Mouse (Mus musculus) heart, embryonic 16.5 days (tissue): ENCODE data around the gene Comp. TPM values are rescaled to one million over a fixed set of nuclear protein-coding genes. Genes with fewer than 3 reads are reported as not detected.

Experiments used
- ATAC-seq: fragments of 200-750 bp; cut with Nextera tagmentation; replicated peaks from 2 replicates; pipeline ENCODE4 v1.8.0; 2017; ENCODE audit warnings: moderate number of reproducible peaks; ENCODE audit not compliant: insufficient read depth, low FRiP score; ENCODE audit errors: extremely low read depth
- H3K27ac ChIP-seq: fragments of 300-500 bp; sonication (generic); 2 replicates; pipeline ENCODE4 v1.5.1; 2014; ENCODE audit warnings: mild to moderate bottlenecking, low read length, control low read depth, moderate library complexity
- H3K27me3 ChIP-seq: fragments of 300-500 bp; sonication (generic); 2 replicates; pipeline ENCODE4 v1.6.1; 2014; ENCODE audit warnings: low read length, mixed read lengths; ENCODE audit not compliant: control insufficient read depth, insufficient read depth
- H3K36me3 ChIP-seq: fragments of 300-500 bp; sonication (generic); 2 replicates; pipeline ENCODE4 v1.6.1; 2014; ENCODE audit not compliant: control insufficient read depth, insufficient read depth
- H3K4me1 ChIP-seq: fragments of 300-500 bp; sonication (generic); 2 replicates; pipeline ENCODE4 v1.6.1; 2014; ENCODE audit warnings: low read length, mixed read lengths; ENCODE audit not compliant: control insufficient read depth, insufficient read depth
- H3K4me2 ChIP-seq: fragments of 300-500 bp; sonication (generic); 2 replicates; pipeline ENCODE4 v1.6.1; 2014; ENCODE audit warnings: low read depth, mild to moderate bottlenecking, control low read depth, low read length
- H3K4me3 ChIP-seq: fragments of 300-500 bp; sonication (generic); 2 replicates; pipeline ENCODE4 v1.5.1; 2014; ENCODE audit warnings: mild to moderate bottlenecking, control low read depth, low read length
- H3K9ac ChIP-seq: fragments of 300-500 bp; sonication (generic); 2 replicates; pipeline ENCODE4 v1.6.1; 2014; ENCODE audit warnings: low read length, control low read depth
- H3K9me3 ChIP-seq: fragments of 300-500 bp; sonication (generic); replicated peaks from 2 replicates; pipeline ENCODE4 v1.6.1; 2016; ENCODE audit warnings: low read length; ENCODE audit not compliant: control insufficient read depth
- WGBS: fragments of 180-500 bp; shearing (Covaris S2); extraction: QIAGEN DNeasy Blood & Tissue Kit; methylation state at CpG from one replicate; pipeline ENCODE4 v1.1.7; 2014; 5-methylcytosine and 5-hydroxymethylcytosine counted together
- polyA plus RNA-seq: library from polyadenylated mRNA; unstranded; fragments of >200 nt; fragmentation: Nextera tagmentation; extraction: Ambion mirVana; gene quantifications from 2 replicates; pipeline ENCODE4 v1.2.1, GENCODE M21; 2015

Gene Comp
- polyA plus RNA-seq, 1 experiment from 2014 or later: 4.3 TPM

- Histone ChIP-seq H3K27ac (no peak overlapping the region), H3K4me2 (peak overlapping the region; percentile 6; the same call in 1 of the 2 replicates), H3K36me3 (no peaks in the 10 kb centered on the region), H3K4me1 (peaks cover 20% of the 10 kb centered on the region), H3K9ac (no peak overlapping the region), H3K27me3 (peaks cover 72% of the 10 kb centered on the region), H3K4me3 (peak overlapping the region; percentile 20), H3K9me3 (0 out of 2 replicates have a peak, but pooled peaks cover 3% of the 10 kb centered on the region)
- 8% methylated on average over 37 of the region's 37 CpGs for WGBS
- ATAC-seq: no peak
Measured at GRCm38 (mm10) chr8:70376275-70376741, 3.0 kb downstream of the Comp start.

- ATAC-seq: no peak
- Histone ChIP-seq H3K9me3 (0 out of 2 replicates have a peak, but pooled peaks cover 3% of the 10 kb centered on the region), H3K4me1 (peaks cover 20% of the 10 kb centered on the region), H3K27me3 (peaks cover 69% of the 10 kb centered on the region), H3K36me3 (no peaks in the 10 kb centered on the region), H3K27ac (no peak overlapping the region), H3K9ac (no peak overlapping the region), H3K4me2 (no peak overlapping the region), H3K4me3 (no peak overlapping the region)
- 11% methylated on average over 15 of the region's 15 CpGs for WGBS
Measured at GRCm38 (mm10) chr8:70377049-70377448, 3.7 kb downstream of the Comp start.

GRCm38 (mm10) chr8:70380069-70380468 is 6.7 kb downstream of the Comp start:
- H3K4me1 ChIP-seq: peaks cover 9% of the 10 kb centered on the region
- peaks cover 40% of the 10 kb centered on the region for H3K27me3 ChIP-seq
- no peak overlapping the region for H3K27ac ChIP-seq
- H3K9ac ChIP-seq: no peak overlapping the region
- H3K9me3 ChIP-seq: no peaks in the 10 kb centered on the region
- H3K4me3 ChIP-seq: no peak overlapping the region
- H3K36me3 ChIP-seq: peaks cover 5% of the 10 kb centered on the region
- 72% methylated on average over 12 of the region's 12 CpGs for WGBS
- H3K4me2 ChIP-seq: no peak overlapping the region
- ATAC-seq: no peak

GRCm38 (mm10) chr8:70383287-70383686 is 9.9 kb downstream of the Comp start:
- 30% methylated on average over 3 of the region's 3 CpGs for WGBS
- peaks cover 18% of the 10 kb centered on the region for H3K36me3 ChIP-seq
- no peak for ATAC-seq
- H3K4me1 ChIP-seq: no peaks in the 10 kb centered on the region
- no peaks in the 10 kb centered on the region for H3K9me3 ChIP-seq
- no peak overlapping the region for H3K4me3 ChIP-seq
- no peak overlapping the region for H3K4me2 ChIP-seq
- no peak overlapping the region for H3K9ac ChIP-seq
- H3K27ac ChIP-seq: no peak overlapping the region
- peaks cover 8% of the 10 kb centered on the region for H3K27me3 ChIP-seq

GRCm38 (mm10) chr8:70389678-70390077 is 16.3 kb downstream of the Comp start:
- Histone ChIP-seq H3K36me3 (peaks cover 17% of the 10 kb centered on the region), H3K27ac (no peak overlapping the region), H3K4me3 (no peak overlapping the region), H3K4me1 (0 out of 2 replicates have a peak, but pooled peaks cover 2% of the 10 kb centered on the region), H3K4me2 (no peak overlapping the region), H3K9ac (no peak overlapping the region), H3K9me3 (no peaks in the 10 kb centered on the region), H3K27me3 (no peaks in the 10 kb centered on the region)
- WGBS: 57% methylated on average over 2 of the region's 2 CpGs
- no peak for ATAC-seq

GRCm38 (mm10) chr8:70393087-70393486 is 19.7 kb downstream of the Comp start:
- Histone ChIP-seq H3K27ac (no peak overlapping the region), H3K9me3 (no peaks in the 10 kb centered on the region), H3K27me3 (no peaks in the 10 kb centered on the region), H3K4me1 (0 out of 2 replicates have a peak, but pooled peaks cover 4% of the 10 kb centered on the region), H3K4me2 (no peak overlapping the region), H3K4me3 (no peak overlapping the region), H3K9ac (no peak overlapping the region), H3K36me3 (no peaks in the 10 kb centered on the region)
- ATAC-seq: no peak
- 89% methylated on average over 5 of the region's 5 CpGs for WGBS

GRCm38 (mm10) chr8:70394269-70394998 is 21.1 kb downstream of the Comp start:
- H3K4me1 ChIP-seq: 0 out of 2 replicates have a peak, but pooled peaks cover 4% of the 10 kb centered on the region

GRCm38 (mm10) chr8:70395649-70396048 is 22.3 kb downstream of the Comp start:
- Histone ChIP-seq H3K9me3 (no peaks in the 10 kb centered on the region), H3K4me1 (0 out of 2 replicates have a peak, but pooled peaks cover 2% of the 10 kb centered on the region), H3K27me3 (no peaks in the 10 kb centered on the region), H3K4me3 (no peak overlapping the region), H3K36me3 (no peaks in the 10 kb centered on the region), H3K27ac (no peak overlapping the region), H3K4me2 (no peak overlapping the region), H3K9ac (peak overlapping the region; percentile 41; the same call in 1 of the 2 replicates)
- 50% methylated on average over 5 of the region's 5 CpGs for WGBS
- no peak; the same call in 1 of the 2 replicates for ATAC-seq

More at GRCm38 (mm10) chr8:70394269-70394998, 21.1 kb downstream of the Comp start:
- no peak overlapping the region for H3K9ac ChIP-seq
- no peak overlapping the region for H3K27ac ChIP-seq
- no peak overlapping the region for H3K4me2 ChIP-seq
- H3K27me3 ChIP-seq: no peaks in the 10 kb centered on the region
- H3K9me3 ChIP-seq: no peaks in the 10 kb centered on the region
- no peak overlapping the region for H3K4me3 ChIP-seq
- no peaks in the 10 kb centered on the region for H3K36me3 ChIP-seq
- no peak for ATAC-seq
- 78% methylated on average over 8 of the region's 8 CpGs for WGBS

GRCm38 (mm10) chr8:70396184-70396583 is 22.8 kb downstream of the Comp start:
- 84% methylated on average over 5 of the region's 5 CpGs for WGBS

More at GRCm38 (mm10) chr8:70396184-70396583, 22.8 kb downstream of the Comp start:
- ATAC-seq: no peak
- Histone ChIP-seq H3K36me3 (no peaks in the 10 kb centered on the region), H3K4me1 (0 out of 2 replicates have a peak, but pooled peaks cover 2% of the 10 kb centered on the region), H3K4me2 (no peak overlapping the region), H3K27me3 (no peaks in the 10 kb centered on the region), H3K27ac (no peak overlapping the region), H3K9ac (peak overlapping the region; percentile 41; the same call in 1 of the 2 replicates), H3K4me3 (no peak overlapping the region), H3K9me3 (no peaks in the 10 kb centered on the region)
